Mouse (Mus musculus): ENCODE data around the gene Evc2.

Evc2 gene

GRCm38 (mm10) chr5:37368796-37369195 is 30.5 kb downstream of the Evc2 start:
- DNase-seq = no peak

GRCm38 (mm10) chr5:37377376-37377775 is 39.1 kb downstream of the Evc2 start:
- DNase-seq = no peak

GRCm38 (mm10) chr5:37380641-37381040 is 42.3 kb downstream of the Evc2 start:
- no peak for DNase-seq

GRCm38 (mm10) chr5:37383570-37383969 is 45.3 kb downstream of the Evc2 start:
- DNase-seq = no peak

- DNase-seq = no peak
Measured at GRCm38 (mm10) chr5:37388646-37389045, 50.3 kb downstream of the Evc2 start.

- peak; percentile 71 for DNase-seq
Measured at GRCm38 (mm10) chr5:37389808-37390495, 51.7 kb downstream of the Evc2 start.

GRCm38 (mm10) chr5:37390923-37391322 is 52.6 kb downstream of the Evc2 start:
- DNase-seq = no peak

- peak; percentile 87 for DNase-seq
Measured at GRCm38 (mm10) chr5:37391901-37392300, 53.6 kb downstream of the Evc2 start.

- no peak for DNase-seq
Measured at GRCm38 (mm10) chr5:37395172-37396030, 57.1 kb downstream of the Evc2 start.

- DNase-seq = no peak
Measured at GRCm38 (mm10) chr5:37419028-37419427, 80.7 kb downstream of the Evc2 start.

GRCm38 (mm10) chr5:37427210-37427609 is 88.9 kb downstream of the Evc2 start:
- DNase-seq = no peak

- no peak for DNase-seq
Measured at GRCm38 (mm10) chr5:37435417-37435816, 97.1 kb downstream of the Evc2 start.

- no peak for DNase-seq
Measured at GRCm38 (mm10) chr5:37442767-37443166, 104.5 kb downstream of the Evc2 start.

- no peak for DNase-seq
Measured at GRCm38 (mm10) chr5:37447546-37447945, 109.2 kb downstream of the Evc2 start.

GRCm38 (mm10) chr5:37456590-37456989 is 118.3 kb downstream of the Evc2 start:
- no peak for DNase-seq

- no peak for DNase-seq
Measured at GRCm38 (mm10) chr5:37457191-37457590, 118.9 kb downstream of the Evc2 start.

GRCm38 (mm10) chr5:37457831-37458230 is 119.5 kb downstream of the Evc2 start:
- DNase-seq = no peak

GRCm38 (mm10) chr5:37458236-37458635 is 119.9 kb downstream of the Evc2 start:
- no peak for DNase-seq

GRCm38 (mm10) chr5:37465461-37465860 is 127.2 kb downstream of the Evc2 start:
- no peak for DNase-seq

- no peak for DNase-seq
Measured at GRCm38 (mm10) chr5:37467646-37468045, 129.3 kb downstream of the Evc2 start.

GRCm38 (mm10) chr5:37469031-37469430 is 130.7 kb downstream of the Evc2 start:
- DNase-seq = no peak

GRCm38 (mm10) chr5:37471584-37471983 is 133.3 kb downstream of the Evc2 start:
- DNase-seq = no peak

- DNase-seq = no peak
Measured at GRCm38 (mm10) chr5:37472025-37472608, 133.8 kb downstream of the Evc2 start.

Data from cerebellum, adult 9-11 months (tissue).